Mouse (Mus musculus): ENCODE results near the gene Gm8212. TPM values are rescaled to one million over a fixed set of nuclear protein-coding genes. Genes with fewer than 3 reads are reported as not detected.
"Not testable (repeated sequence)": the region's sequence is repeated elsewhere in the genome, so short reads cannot be mapped to it uniquely, and the experiment has no call there.

Gene Gm8212
- polyA plus RNA-seq (2012; fragmentation: generic; extraction: Trizol): not detected

GRCm38 (mm10) chr14:44197361-44197760 is at the start of gene Gm8212:
TSS of gene Gm8212 (plus strand) at chr14:44197661.
- not testable (repeated sequence) for H3K4me3 ChIP-seq; H3ac ChIP-seq (ENCODE audit: control insufficient read depth, insufficient read length); H3K79me2 ChIP-seq (ENCODE audit: control insufficient read depth, insufficient read depth); H3K27me3 ChIP-seq (ENCODE audit: control insufficient read depth, insufficient read depth, insufficient read length); H3K4me2 ChIP-seq (ENCODE audit: low read depth); H3K36me3 ChIP-seq (ENCODE audit: control insufficient read depth, insufficient read depth)

- not testable (repeated sequence) for H3K4me2 ChIP-seq (ENCODE audit: low read depth); H3ac ChIP-seq (ENCODE audit: control insufficient read depth, insufficient read length); H3K27me3 ChIP-seq (ENCODE audit: control insufficient read depth, insufficient read depth, insufficient read length); H3K4me3 ChIP-seq; H3K79me2 ChIP-seq (ENCODE audit: control insufficient read depth, insufficient read depth); H3K36me3 ChIP-seq (ENCODE audit: control insufficient read depth, insufficient read depth)
Measured at GRCm38 (mm10) chr14:44213154-44213553, 15.7 kb downstream of the Gm8212 start, which contains the start of gene 4930503E14Rik. TSS of gene 4930503E14Rik (minus strand) at chr14:44213254.

- H3K79me2 ChIP-seq (ENCODE audit: control insufficient read depth, insufficient read depth): no peaks in the 10 kb centered on the region
- H3K27me3 ChIP-seq (ENCODE audit: control insufficient read depth, insufficient read depth, insufficient read length): no peaks in the 10 kb centered on the region
- H3ac ChIP-seq (ENCODE audit: control insufficient read depth, insufficient read length): no peak overlapping the region
- H3K36me3 ChIP-seq (ENCODE audit: control insufficient read depth, insufficient read depth): no peaks in the 10 kb centered on the region
- no peak overlapping the region for H3K4me3 ChIP-seq
- no peak overlapping the region for H3K4me2 ChIP-seq (ENCODE audit: low read depth)
- TF ChIP-seq E2F4 (IDR thresholded peaks at IDR 0.05; ENCODE audit: insufficient read depth) (no peak), POLR2AphosphoS2 (IDR thresholded peaks at IDR 0.05; ENCODE audit: insufficient read length, low read depth) (no peak), TCF12 (IDR thresholded peaks at IDR 0.05; ENCODE audit: insufficient read depth, poor library complexity, severe bottlenecking) (no peak), MYOD1 (IDR thresholded peaks at IDR 0.05; ENCODE audit: control insufficient read depth in 1 of 3, insufficient read length in 2 of 3, low read depth in 2 of 3) (no peak), MAX (IDR thresholded peaks at IDR 0.05; ENCODE audit: low read depth) (no peak), CEBPB (IDR thresholded peaks at IDR 0.05; ENCODE audit: insufficient read depth, poor library complexity, severe bottlenecking) (no peak)
Measured at GRCm38 (mm10) chr14:44248039-44248438, 50.6 kb downstream of the Gm8212 start.

Other genes starting within 250 kb of the Gm8212 start
- not detected for gene Ang5, start 240.6 kb upstream of the Gm8212 start, polyA plus RNA-seq (2012; fragmentation: generic; extraction: Trizol)
- gene Ang6, start 195.4 kb upstream of the Gm8212 start, polyA plus RNA-seq (2012; fragmentation: generic; extraction: Trizol): not detected
- not detected for gene Ear2, start 95.0 kb upstream of the Gm8212 start, polyA plus RNA-seq (2012; fragmentation: generic; extraction: Trizol)
- gene Gm3327, start 73.8 kb upstream of the Gm8212 start, polyA plus RNA-seq (2012; fragmentation: generic; extraction: Trizol): not detected
- gene 4930503E14Rik, start 15.6 kb downstream of the Gm8212 start, polyA plus RNA-seq (2012; fragmentation: generic; extraction: Trizol): not detected
- not detected for gene Gm8220, start 87.9 kb downstream of the Gm8212 start, polyA plus RNA-seq (2012; fragmentation: generic; extraction: Trizol)
- not detected for gene Gm5930, start 140.9 kb downstream of the Gm8212 start, polyA plus RNA-seq (2012; fragmentation: generic; extraction: Trizol)
- gene Gm8229, start 167.7 kb downstream of the Gm8212 start, polyA plus RNA-seq (2012; fragmentation: generic; extraction: Trizol): not detected
- not detected for gene Gm3371, start 213.0 kb downstream of the Gm8212 start, polyA plus RNA-seq (2012; fragmentation: generic; extraction: Trizol)
- gene Gm8232, start 236.0 kb downstream of the Gm8212 start, polyA plus RNA-seq (2012; fragmentation: generic; extraction: Trizol): not detected